In genomic region chr14:76031117-76031842, GRCm38 (mm10) we compare ENCODE assay signal across 8 mouse cellular contexts. TPM values are rescaled to one million over a fixed set of nuclear protein-coding genes. Genes with fewer than 3 reads are reported as not detected.
DNase-seq lines count a peak whose midpoint lies in the region; ATAC-seq lines count a peak whose summit lies in the region.

No protein-coding gene starts in this region.

- H3K4me3 ChIP-seq in kidney, embryonic 14.5 days (ENCODE audit: low read length): no peak overlapping the region
- H3K4me3 ChIP-seq in hindbrain, embryonic 16.5 days (ENCODE audit: low read length): no peak overlapping the region

- H3K27ac ChIP-seq in kidney, embryonic 14.5 days (ENCODE audit: low read depth, low read length): no peak overlapping the region
- peak overlapping the region; percentile 58 for H3K27ac ChIP-seq in hindbrain, embryonic 16.5 days (ENCODE audit: low read depth, low read length)

- no peaks in the 10 kb centered on the region for H3K9me3 ChIP-seq in kidney, embryonic 14.5 days (ENCODE audit: control insufficient read depth, low read length)
- no peaks in the 10 kb centered on the region for H3K9me3 ChIP-seq in hindbrain, embryonic 16.5 days (ENCODE audit: control insufficient read depth, low read length)

- no peaks in the 10 kb centered on the region for H3K36me3 ChIP-seq in kidney, embryonic 14.5 days (ENCODE audit: control insufficient read depth, insufficient read depth, low read length)
- no peaks in the 10 kb centered on the region for H3K36me3 ChIP-seq in hindbrain, embryonic 16.5 days (ENCODE audit: control insufficient read depth, insufficient read depth, low read length)

- no peaks in the 10 kb centered on the region for H3K27me3 ChIP-seq in kidney, embryonic 14.5 days (ENCODE audit: control insufficient read depth, insufficient read depth, low read length)
- H3K27me3 ChIP-seq in hindbrain, embryonic 16.5 days (replicated peaks; ENCODE audit: control insufficient read depth, insufficient read depth, low read length): no peaks in the 10 kb centered on the region

- H3K4me1 ChIP-seq in kidney, embryonic 14.5 days (ENCODE audit: control insufficient read depth, insufficient read depth, low read length): 0 out of 2 replicates have a peak, but pooled peaks cover 5% of the 10 kb centered on the region
- H3K4me1 ChIP-seq in hindbrain, embryonic 16.5 days (ENCODE audit: control insufficient read depth, insufficient read depth, low read depth, low read length): peaks cover 30% of the 10 kb centered on the region

- WGBS in kidney, embryonic 14.5 days: 68% methylated on average over 11 of the region's 11 CpGs
- WGBS in hindbrain, embryonic 16.5 days: 42% methylated on average over 11 of the region's 11 CpGs

- H3K4me2 ChIP-seq in kidney, embryonic 14.5 days (replicated peaks; ENCODE audit: low read depth, low read length): no peak overlapping the region
- 0 out of 2 replicates have a peak overlapping the region, but pooled peaks have one; percentile 17 for H3K4me2 ChIP-seq in hindbrain, embryonic 16.5 days (ENCODE audit: low read length)

- H3K9ac ChIP-seq in kidney, embryonic 14.5 days (ENCODE audit: low read depth, low read length): no peak overlapping the region
- no peak overlapping the region for H3K9ac ChIP-seq in hindbrain, embryonic 16.5 days (ENCODE audit: low read depth, low read length)

- DNase-seq in kidney, postnatal 14 days: peak; percentile 57
- peak; percentile 65 for DNase-seq in brain, adult 2 months (ENCODE audit: low read depth, low spot score)
- DNase-seq in gastrocnemius, adult 18-20 months (ENCODE audit: low spot score): peak; percentile 29
- DNase-seq in skeletal muscle tissue, adult 2 months (ENCODE audit: low read depth, low spot score): peak; percentile 19
- DNase-seq in thymus, postnatal 25 days: no peak

- no peak for ATAC-seq in kidney, embryonic 14.5 days (ENCODE audit: low FRiP score, low TSS enrichment)
- peak; percentile 57 for ATAC-seq in hindbrain, embryonic 16.5 days
- ATAC-seq in megakaryocyte, adult 5-6 weeks (ENCODE audit: poor library complexity, severe bottlenecking): no peak

RNA-seq across cellular contexts. Expression of gene Gtf2f2, which starts 20.6 kb away (rescaled TPM):
- 47.1 and 53.8 TPM in 2 replicates for polyA plus RNA-seq in kidney, embryonic 14.5 days (2014; fragmentation: Nextera tagmentation; extraction: Ambion mirVana)
- total RNA-seq in gastrocnemius, adult 18-20 months (2021): 10 to 100 TPM; 11.9 to 13.1 TPM
- polyA plus RNA-seq in hindbrain, embryonic 16.5 days (2015; fragmentation: Nextera tagmentation; extraction: Ambion mirVana): 33.2 and 34.1 TPM in 2 replicates
- total RNA-seq in megakaryocyte, adult 5-6 weeks (2015): 33.3 and 33.9 TPM in 2 replicates
- total RNA-seq in megakaryocyte, adult 5-6 weeks (2017): 37.3 and 42.2 TPM in 2 replicates
